Comparison of ENCODE assay signal across 8 mouse cellular contexts in the genomic region with DNA sequence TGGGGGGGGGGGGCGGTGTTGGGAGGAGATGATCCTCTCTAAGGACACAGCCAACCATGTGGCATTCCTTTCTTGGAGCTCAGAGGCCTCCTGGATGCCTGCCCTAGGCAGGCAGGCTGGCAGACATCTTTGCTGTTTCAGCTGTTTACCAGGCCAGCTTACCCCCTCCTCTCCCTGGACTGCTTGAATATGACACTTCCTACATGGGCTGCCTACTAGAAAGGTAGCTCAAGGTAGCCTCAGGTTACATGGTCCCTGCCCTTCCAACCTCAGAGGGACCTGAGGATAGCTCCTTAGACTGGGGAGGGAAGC. TPM values are rescaled to one million over a fixed set of nuclear protein-coding genes. Genes with fewer than 3 reads are reported as not detected.
DNase-seq lines count a peak whose midpoint lies in the region; ATAC-seq lines count a peak whose summit lies in the region.

No protein-coding gene starts in this region.

- no peak for ATAC-seq in kidney, embryonic 15.5 days (replicated peaks; ENCODE audit: low FRiP score)
- ATAC-seq in hindbrain, embryonic 13.5 days (ENCODE audit: low FRiP score): no peak
- no peak for ATAC-seq in neural tube, embryonic 13.5 days (ENCODE audit: low read depth)

- H3K4me3 ChIP-seq in kidney, embryonic 15.5 days (replicated peaks): no peak overlapping the region
- H3K4me3 ChIP-seq in hindbrain, embryonic 13.5 days: no peak overlapping the region
- H3K4me3 ChIP-seq in neural tube, embryonic 13.5 days: no peak overlapping the region

- H3K27ac ChIP-seq in kidney, embryonic 15.5 days: peak overlapping the region; percentile 32
- H3K27ac ChIP-seq in hindbrain, embryonic 13.5 days: peak overlapping the region; percentile 84
- peak overlapping the region; percentile 84 for H3K27ac ChIP-seq in neural tube, embryonic 13.5 days (replicated peaks)

- no peak overlapping the region for H3K9ac ChIP-seq in kidney, embryonic 15.5 days
- H3K9ac ChIP-seq in hindbrain, embryonic 13.5 days: peak overlapping the region; percentile 62
- peak overlapping the region; percentile 28; the same call in 1 of the 2 replicates for H3K9ac ChIP-seq in neural tube, embryonic 13.5 days

- H3K9me3 ChIP-seq in kidney, embryonic 15.5 days (replicated peaks): no peaks in the 10 kb centered on the region
- no peaks in the 10 kb centered on the region for H3K9me3 ChIP-seq in hindbrain, embryonic 13.5 days
- no peaks in the 10 kb centered on the region for H3K9me3 ChIP-seq in neural tube, embryonic 13.5 days

- DNase-seq in kidney, postnatal 4 days: no peak
- DNase-seq in cerebellum, adult 9-11 months: peak; percentile 74
- DNase-seq in spleen, postnatal 4 days (ENCODE audit: low spot score in 2 of 2): no peak
- no peak for DNase-seq in testis, postnatal 14 days (ENCODE audit: low spot score)
- no peak for DNase-seq in layer of hippocampus, adult 9-11 months

- no peak overlapping the region for H3K4me2 ChIP-seq in kidney, embryonic 15.5 days
- H3K4me2 ChIP-seq in hindbrain, embryonic 13.5 days: no peak overlapping the region; the same call in 1 of the 2 replicates
- no peak overlapping the region for H3K4me2 ChIP-seq in neural tube, embryonic 13.5 days

- peaks cover 30% of the 10 kb centered on the region for H3K36me3 ChIP-seq in kidney, embryonic 15.5 days
- H3K36me3 ChIP-seq in hindbrain, embryonic 13.5 days: peaks cover 36% of the 10 kb centered on the region
- H3K36me3 ChIP-seq in neural tube, embryonic 13.5 days: peaks cover 34% of the 10 kb centered on the region

- 50% methylated on average over 1 of the region's 1 CpGs for WGBS in kidney, embryonic 15.5 days
- WGBS in hindbrain, embryonic 13.5 days: 38% methylated on average over 1 of the region's 1 CpGs
- WGBS in neural tube, embryonic 13.5 days: 63% methylated on average over 1 of the region's 1 CpGs

- peaks cover 67% of the 10 kb centered on the region for H3K4me1 ChIP-seq in kidney, embryonic 15.5 days
- H3K4me1 ChIP-seq in hindbrain, embryonic 13.5 days (replicated peaks): peaks cover 77% of the 10 kb centered on the region
- peaks cover 72% of the 10 kb centered on the region for H3K4me1 ChIP-seq in neural tube, embryonic 13.5 days (replicated peaks)

- H3K27me3 ChIP-seq in kidney, embryonic 15.5 days: no peaks in the 10 kb centered on the region
- no peaks in the 10 kb centered on the region for H3K27me3 ChIP-seq in hindbrain, embryonic 13.5 days
- no peaks in the 10 kb centered on the region for H3K27me3 ChIP-seq in neural tube, embryonic 13.5 days

RNA-seq across cellular contexts. Expression of gene Cel, which starts 24.4 kb away (rescaled TPM):
- polyA plus RNA-seq in kidney, embryonic 15.5 days (2015; fragmentation: Nextera tagmentation; extraction: Ambion mirVana): 0.34 TPM in 1 of 2 replicates, not detected in the other
- polyA plus RNA-seq in hindbrain, embryonic 13.5 days (2015; fragmentation: Nextera tagmentation; extraction: Ambion mirVana): 0.08 and 0.13 TPM in 2 replicates
- not detected in 2 replicates for polyA plus RNA-seq in neural tube, embryonic 13.5 days (2015; fragmentation: Nextera tagmentation; extraction: Ambion mirVana)

RNA-seq across cellular contexts. Expression of gene Ralgds, which starts 25.8 kb away (rescaled TPM):
- 22.6 and 30.5 TPM in 2 replicates for polyA plus RNA-seq in kidney, embryonic 15.5 days (2015; fragmentation: Nextera tagmentation; extraction: Ambion mirVana)
- polyA plus RNA-seq in hindbrain, embryonic 13.5 days (2015; fragmentation: Nextera tagmentation; extraction: Ambion mirVana): 78.9 and 87.9 TPM in 2 replicates
- 86.3 and 90.7 TPM in 2 replicates for polyA plus RNA-seq in neural tube, embryonic 13.5 days (2015; fragmentation: Nextera tagmentation; extraction: Ambion mirVana)

RNA-seq across cellular contexts. Expression of gene Gm10134, which starts 32.9 kb away (rescaled TPM):
- 10.6 and 12.6 TPM in 2 replicates for polyA plus RNA-seq in kidney, embryonic 15.5 days (2015; fragmentation: Nextera tagmentation; extraction: Ambion mirVana)
- polyA plus RNA-seq in hindbrain, embryonic 13.5 days (2015; fragmentation: Nextera tagmentation; extraction: Ambion mirVana): 2.1 and 3.6 TPM in 2 replicates
- polyA plus RNA-seq in neural tube, embryonic 13.5 days (2015; fragmentation: Nextera tagmentation; extraction: Ambion mirVana): 2.6 and 4.0 TPM in 2 replicates

RNA-seq across cellular contexts. Expression of gene Gbgt1, which starts 42.1 kb away (rescaled TPM):
- 5.8 and 6.5 TPM in 2 replicates for polyA plus RNA-seq in kidney, embryonic 15.5 days (2015; fragmentation: Nextera tagmentation; extraction: Ambion mirVana)
- polyA plus RNA-seq in hindbrain, embryonic 13.5 days (2015; fragmentation: Nextera tagmentation; extraction: Ambion mirVana): 0.52 and 1.0 TPM in 2 replicates
- polyA plus RNA-seq in neural tube, embryonic 13.5 days (2015; fragmentation: Nextera tagmentation; extraction: Ambion mirVana): 1.6 and 1.7 TPM in 2 replicates

RNA-seq across cellular contexts. Expression of gene Gtf3c5, which starts 44.8 kb away (rescaled TPM):
- polyA plus RNA-seq in kidney, embryonic 15.5 days (2015; fragmentation: Nextera tagmentation; extraction: Ambion mirVana): 44.3 and 48.8 TPM in 2 replicates
- 40.8 and 46.8 TPM in 2 replicates for polyA plus RNA-seq in hindbrain, embryonic 13.5 days (2015; fragmentation: Nextera tagmentation; extraction: Ambion mirVana)
- polyA plus RNA-seq in neural tube, embryonic 13.5 days (2015; fragmentation: Nextera tagmentation; extraction: Ambion mirVana): 42.1 and 43.5 TPM in 2 replicates

Comparison
In these comparisons a context has a peak if more than half of its experiments do, and no peak if none do; other contexts are left out.
1. H3K27ac ChIP-seq: peak in every context shown above with its lines; median percentile 84 in hindbrain, embryonic 13.5 days; 84 in neural tube, embryonic 13.5 days; 32 in kidney, embryonic 15.5 days.